ENCODE assay signal across 28 mouse cellular contexts in the genomic region with DNA sequence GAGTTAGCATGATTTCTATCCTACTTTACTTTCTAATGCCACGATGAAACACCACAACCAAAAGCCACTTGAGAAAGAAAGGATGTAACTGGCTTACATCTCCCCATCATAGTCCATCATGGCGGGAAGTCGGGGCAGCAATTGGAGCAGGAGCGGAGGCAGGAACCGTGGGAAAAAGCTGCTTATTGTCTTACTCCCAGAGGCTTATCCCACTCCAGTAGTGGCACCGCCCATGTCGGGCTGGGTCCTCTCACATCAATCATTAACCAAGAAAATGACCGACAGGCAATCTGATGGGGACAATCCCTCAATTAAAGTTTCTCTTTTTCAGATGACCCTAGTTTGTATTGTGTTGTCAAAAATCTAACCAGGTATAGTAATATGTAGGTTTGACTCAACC.
DNase-seq lines count a peak whose midpoint lies in the region; ATAC-seq and TF ChIP-seq lines count a peak whose summit lies in the region.
"Had no signal": no experiment of that assay in that cellular context is flagged by ENCODE, and none has a peak within 500 bp of the region (broad histone marks: within the 10 kb centered on the region; RNA-seq: fewer than 3 reads in every experiment).

No protein-coding gene starts in this region.

- TF ChIP-seq EP300 in stomach, postnatal 0 days (optimal IDR thresholded peaks at IDR 0.05), result no peak

- no peaks in the 10 kb centered on the region for H3K36me3 ChIP-seq in midbrain, embryonic 11.5 days (ENCODE audit: control insufficient read depth, insufficient read depth, low read length)
- no peaks in the 10 kb centered on the region for H3K36me3 ChIP-seq in midbrain, embryonic 10.5 days
- no peaks in the 10 kb centered on the region for H3K36me3 ChIP-seq in intestine, postnatal 0 days (ENCODE audit: control insufficient read depth, insufficient read depth)
- no peaks in the 10 kb centered on the region for H3K36me3 ChIP-seq in stomach, postnatal 0 days (ENCODE audit: control insufficient read depth, insufficient read depth, low read length)
- H3K36me3 ChIP-seq: forebrain, embryonic 10.5 days; G1E; heart, embryonic 12.5 days; heart, embryonic 15.5 days; hindbrain, embryonic 10.5 days; hindbrain, embryonic 13.5 days had no signal

- peak; percentile 73 for DNase-seq in midbrain, embryonic 11.5 days (ENCODE audit: low spot score, missing footprints)
- DNase-seq in midbrain, embryonic 10.5 days (ENCODE audit: low spot score), result no peak
- peak; percentile 28 for DNase-seq in stomach, postnatal 0 days (ENCODE audit: low spot score)
- no peak for DNase-seq in gastrocnemius, postnatal 4 days (ENCODE audit: low spot score in 2 of 2)
- no peak for DNase-seq in thymus, postnatal 25 days
- DNase-seq in ovary, postnatal 36 days (ENCODE audit: low spot score), result no peak
- DNase-seq: adrenal gland, postnatal 10 days; B cell, adult 2 months; cerebellum, adult 11-12 months; cerebellum, adult 8-10 months; cerebellum, postnatal 10 days; gastrocnemius, postnatal 10 days; gastrocnemius, postnatal 36 days; heart, adult 11 months; heart, postnatal 10 days; heart, postnatal 36 days had no signal

- peaks cover 6% of the 10 kb centered on the region for H3K4me1 ChIP-seq in midbrain, embryonic 11.5 days (ENCODE audit: control insufficient read depth, insufficient read depth, low read length)
- H3K4me1 ChIP-seq in midbrain, embryonic 10.5 days, result peaks cover 36% of the 10 kb centered on the region
- peaks cover 5% of the 10 kb centered on the region; the same call in 1 of the 2 replicates for H3K4me1 ChIP-seq in intestine, postnatal 0 days (replicated peaks; ENCODE audit: control insufficient read depth, insufficient read depth, low read length)
- H3K4me1 ChIP-seq in stomach, postnatal 0 days (replicated peaks; ENCODE audit: control insufficient read depth, insufficient read depth), result no peaks in the 10 kb centered on the region
- H3K4me1 ChIP-seq: heart, embryonic 12.5 days; heart, embryonic 15.5 days had no signal

- no peak overlapping the region for H3K4me3 ChIP-seq in midbrain, embryonic 11.5 days (ENCODE audit: low read depth, low read length)
- no peak overlapping the region for H3K4me3 ChIP-seq in midbrain, embryonic 10.5 days
- no peak overlapping the region for H3K4me3 ChIP-seq in intestine, postnatal 0 days (ENCODE audit: low read depth, low read length)
- no peak overlapping the region for H3K4me3 ChIP-seq in stomach, postnatal 0 days (ENCODE audit: low read depth, low read length)
- H3K4me3 ChIP-seq: forebrain, embryonic 10.5 days; forebrain, embryonic 13.5 days; heart, embryonic 12.5 days; heart, embryonic 15.5 days; hindbrain, embryonic 10.5 days; hindbrain, embryonic 13.5 days had no signal

- no peak for ATAC-seq in midbrain, embryonic 11.5 days (ENCODE audit: low FRiP score)
- peak; percentile 50; the same call in 1 of the 2 replicates for ATAC-seq in intestine, postnatal 0 days
- no peak for ATAC-seq in stomach, postnatal 0 days (ENCODE audit: low FRiP score, low TSS enrichment)
- ATAC-seq: forebrain, embryonic 13.5 days; forebrain, embryonic 16.5 days; hindbrain, embryonic 16.5 days; Patski had no signal

- H3K27me3 ChIP-seq in midbrain, embryonic 11.5 days (ENCODE audit: control insufficient read depth, insufficient read depth, low read length), result no peaks in the 10 kb centered on the region
- no peaks in the 10 kb centered on the region for H3K27me3 ChIP-seq in midbrain, embryonic 10.5 days (ENCODE audit: low read depth, poor library complexity, severe bottlenecking)
- no peaks in the 10 kb centered on the region for H3K27me3 ChIP-seq in intestine, postnatal 0 days (replicated peaks; ENCODE audit: control insufficient read depth, insufficient read depth, low read length)
- no peaks in the 10 kb centered on the region for H3K27me3 ChIP-seq in stomach, postnatal 0 days (ENCODE audit: control insufficient read depth, insufficient read depth, low read length)
- H3K27me3 ChIP-seq: CH12.LX; forebrain, embryonic 13.5 days; heart, embryonic 15.5 days; hindbrain, embryonic 13.5 days had no signal

- no peak overlapping the region for H3K4me2 ChIP-seq in midbrain, embryonic 11.5 days
- H3K4me2 ChIP-seq in intestine, postnatal 0 days (replicated peaks; ENCODE audit: low read depth), result peak overlapping the region; percentile 50
- H3K4me2 ChIP-seq in stomach, postnatal 0 days (replicated peaks; ENCODE audit: low read depth), result no peak overlapping the region
- H3K4me2 ChIP-seq: forebrain, embryonic 13.5 days; heart, embryonic 12.5 days; heart, embryonic 15.5 days; hindbrain, embryonic 13.5 days had no signal

- 85% methylated on average over 8 of the region's 8 CpGs for WGBS in midbrain, embryonic 11.5 days
- 83% methylated on average over 8 of the region's 8 CpGs for WGBS in midbrain, embryonic 10.5 days
- WGBS in intestine, postnatal 0 days, result 47% methylated on average over 8 of the region's 8 CpGs
- 68% methylated on average over 8 of the region's 8 CpGs for WGBS in stomach, postnatal 0 days

- H3K9me3 ChIP-seq in midbrain, embryonic 11.5 days (ENCODE audit: control insufficient read depth, low read length), result no peaks in the 10 kb centered on the region
- no peaks in the 10 kb centered on the region for H3K9me3 ChIP-seq in midbrain, embryonic 10.5 days (replicated peaks)
- no peaks in the 10 kb centered on the region for H3K9me3 ChIP-seq in intestine, postnatal 0 days (ENCODE audit: control insufficient read depth)
- H3K9me3 ChIP-seq in stomach, postnatal 0 days (ENCODE audit: control insufficient read depth, low read length), result no peaks in the 10 kb centered on the region
- H3K9me3 ChIP-seq: forebrain, embryonic 10.5 days; forebrain, embryonic 13.5 days; heart, embryonic 12.5 days; heart, embryonic 15.5 days; hindbrain, embryonic 10.5 days; hindbrain, embryonic 13.5 days had no signal

- TF ChIP-seq CTCF in intestine, postnatal 0 days (IDR thresholded peaks at IDR 0.05; ENCODE audit: low read depth), result no peak
- TF ChIP-seq CTCF in stomach, postnatal 0 days (IDR thresholded peaks at IDR 0.05; ENCODE audit: low read depth), result no peak

- no peak overlapping the region for H3K27ac ChIP-seq in midbrain, embryonic 11.5 days (ENCODE audit: low read depth, low read length)
- H3K27ac ChIP-seq in midbrain, embryonic 10.5 days (replicated peaks), result no peak overlapping the region
- peak overlapping the region; percentile 46 for H3K27ac ChIP-seq in intestine, postnatal 0 days (ENCODE audit: low read depth, low read length)
- H3K27ac ChIP-seq in stomach, postnatal 0 days (replicated peaks), result no peak overlapping the region
- H3K27ac ChIP-seq: forebrain, embryonic 10.5 days; forebrain, embryonic 13.5 days; heart, embryonic 15.5 days; hindbrain, embryonic 10.5 days; hindbrain, embryonic 13.5 days had no signal

- no peak overlapping the region for H3K9ac ChIP-seq in midbrain, embryonic 11.5 days (ENCODE audit: low read length)
- no peak overlapping the region for H3K9ac ChIP-seq in intestine, postnatal 0 days (ENCODE audit: low read depth, low read length)
- no peak overlapping the region for H3K9ac ChIP-seq in stomach, postnatal 0 days (ENCODE audit: low read length)
- H3K9ac ChIP-seq: forebrain, embryonic 13.5 days; heart, embryonic 12.5 days; heart, embryonic 15.5 days; hindbrain, embryonic 13.5 days had no signal

Comparison
In these comparisons a context has a peak if more than half of its experiments do, and no peak if none do; other contexts are left out.
1. DNase-seq: peak in midbrain, embryonic 11.5 days (single experiment) and stomach, postnatal 0 days (single experiment); none in midbrain, embryonic 10.5 days (single experiment), gastrocnemius, postnatal 4 days (0 of 2), thymus, postnatal 25 days (single experiment) and ovary, postnatal 36 days (single experiment).